Comparison of ENCODE assay signal across 22 mouse cellular contexts in genomic region chr16:14363496-14363895, GRCm38 (mm10). TPM values are rescaled to one million over a fixed set of nuclear protein-coding genes. Genes with fewer than 3 reads are reported as not detected.
DNase-seq lines count a peak whose midpoint lies in the region; ATAC-seq and TF ChIP-seq lines count a peak whose summit lies in the region.
"Had no signal": no experiment of that assay in that cellular context is flagged by ENCODE, and none has a peak within 500 bp of the region (broad histone marks: within the 10 kb centered on the region; RNA-seq: fewer than 3 reads in every experiment).

No protein-coding gene starts in this region.

- TF ChIP-seq CTCF in testis, adult 2 months (IDR thresholded peaks at IDR 0.05; ENCODE audit: control insufficient read depth, insufficient read depth, insufficient replicate concordance, low read depth, low read length), result no peak
- TF ChIP-seq CTCF in stomach, postnatal 0 days (IDR thresholded peaks at IDR 0.05; ENCODE audit: low read depth), result no peak

- peaks cover 31% of the 10 kb centered on the region for H3K4me1 ChIP-seq in liver, embryonic 11.5 days (replicated peaks; ENCODE audit: control insufficient read depth, insufficient read depth, low read length)
- peaks cover 12% of the 10 kb centered on the region for H3K4me1 ChIP-seq in testis, adult 2 months (ENCODE audit: control insufficient read depth, insufficient read depth, low read length)
- peaks cover 10% of the 10 kb centered on the region for H3K4me1 ChIP-seq in stomach, postnatal 0 days (replicated peaks; ENCODE audit: control insufficient read depth, insufficient read depth)
- H3K4me1 ChIP-seq in hindbrain, embryonic 13.5 days (replicated peaks), result peaks cover 13% of the 10 kb centered on the region

- no peak for DNase-seq in liver, embryonic 11.5 days (ENCODE audit: low spot score)
- DNase-seq in liver, result no peak
- no peak for DNase-seq in testis, postnatal 10 days (ENCODE audit: low spot score)
- DNase-seq in stomach, postnatal 0 days (ENCODE audit: low spot score), result no peak
- DNase-seq in retina, embryonic 14.5 days (ENCODE audit: low spot score), result no peak
- DNase-seq: adrenal gland, adult 2 months; adrenal gland, postnatal 25 days; cerebellum, adult 11 months; cerebellum, adult 8-10 months; cerebellum, postnatal 14 days; forebrain, postnatal 0 days; gastrocnemius, postnatal 25 days; heart, postnatal 36 days had no signal

- peak overlapping the region; percentile 12 for H3K4me2 ChIP-seq in liver, embryonic 11.5 days
- no peak overlapping the region for H3K4me2 ChIP-seq in stomach, postnatal 0 days (replicated peaks; ENCODE audit: low read depth)
- H3K4me2 ChIP-seq in hindbrain, embryonic 13.5 days, result no peak overlapping the region
- H3K4me2 ChIP-seq: embryonic facial prominence, embryonic 12.5 days; forebrain, embryonic 12.5 days; heart, embryonic 13.5 days had no signal

- no peak for TF ChIP-seq POLR2A in testis, adult 2 months (IDR thresholded peaks at IDR 0.05; ENCODE audit: control insufficient read depth, low read depth, low read length)

- H3K36me3 ChIP-seq in liver, embryonic 11.5 days (ENCODE audit: control insufficient read depth, insufficient read depth, low read length), result no peaks in the 10 kb centered on the region
- H3K36me3 ChIP-seq in testis, adult 2 months (ENCODE audit: control insufficient read depth, insufficient read depth, low read length), result no peaks in the 10 kb centered on the region
- no peaks in the 10 kb centered on the region for H3K36me3 ChIP-seq in macrophage (ENCODE audit: inconsistent target)
- H3K36me3 ChIP-seq in stomach, postnatal 0 days (ENCODE audit: control insufficient read depth, insufficient read depth, low read length), result no peaks in the 10 kb centered on the region
- no peaks in the 10 kb centered on the region for H3K36me3 ChIP-seq in hindbrain, embryonic 13.5 days
- H3K36me3 ChIP-seq: embryonic facial prominence, embryonic 12.5 days; forebrain, embryonic 12.5 days; heart, embryonic 13.5 days had no signal

- ATAC-seq in liver, embryonic 11.5 days (replicated peaks; ENCODE audit: low FRiP score), result no peak
- no peak for ATAC-seq in stomach, postnatal 0 days (ENCODE audit: low FRiP score, low TSS enrichment)
- no peak for ATAC-seq in hindbrain, embryonic 13.5 days (ENCODE audit: low FRiP score)
- ATAC-seq: activated CD4-positive, CD25-positive, alpha-beta regulatory T cell, adult 4 months; forebrain, postnatal 0 days; hindbrain, postnatal 0 days; Patski had no signal

- H3K27ac ChIP-seq in liver, embryonic 11.5 days (ENCODE audit: low read depth, low read length), result no peak overlapping the region
- H3K27ac ChIP-seq in testis, adult 2 months (ENCODE audit: control insufficient read depth, insufficient read depth, low read depth, low read length), result peak overlapping the region; percentile 10; the same call in 1 of the 2 replicates
- H3K27ac ChIP-seq in macrophage, result peak overlapping the region; percentile 77
- no peak overlapping the region for H3K27ac ChIP-seq in stomach, postnatal 0 days (replicated peaks)
- no peak overlapping the region for H3K27ac ChIP-seq in hindbrain, embryonic 13.5 days
- H3K27ac ChIP-seq: embryonic facial prominence, embryonic 12.5 days; forebrain, embryonic 12.5 days; heart, embryonic 13.5 days; hindbrain, postnatal 0 days had no signal

- H3K9ac ChIP-seq in liver, embryonic 11.5 days (ENCODE audit: low read depth, low read length), result no peak overlapping the region
- 0 out of 2 replicates have a peak overlapping the region, but pooled peaks have one; percentile 8 for H3K9ac ChIP-seq in stomach, postnatal 0 days (ENCODE audit: low read length)
- no peak overlapping the region for H3K9ac ChIP-seq in hindbrain, embryonic 13.5 days
- H3K9ac ChIP-seq: embryonic facial prominence, embryonic 12.5 days; forebrain, embryonic 12.5 days; forebrain, postnatal 0 days; heart, embryonic 13.5 days had no signal

- no peak overlapping the region for H3K4me3 ChIP-seq in liver, embryonic 11.5 days (ENCODE audit: low read depth, low read length)
- H3K4me3 ChIP-seq in testis, adult 2 months (ENCODE audit: control insufficient read depth, low read depth, low read length), result no peak overlapping the region
- no peak overlapping the region for H3K4me3 ChIP-seq in macrophage (ENCODE audit: inconsistent target)
- no peak overlapping the region for H3K4me3 ChIP-seq in stomach, postnatal 0 days (ENCODE audit: low read depth, low read length)
- no peak overlapping the region for H3K4me3 ChIP-seq in hindbrain, embryonic 13.5 days
- H3K4me3 ChIP-seq: embryonic facial prominence, embryonic 12.5 days; forebrain, embryonic 12.5 days; heart, embryonic 13.5 days had no signal

- peaks cover 69% of the 10 kb centered on the region for H3K79me2 ChIP-seq in macrophage (ENCODE audit: inconsistent target)

- no peaks in the 10 kb centered on the region for H3K9me3 ChIP-seq in liver, embryonic 11.5 days (ENCODE audit: control insufficient read depth, low read length)
- H3K9me3 ChIP-seq in stomach, postnatal 0 days (ENCODE audit: control insufficient read depth, low read length), result no peaks in the 10 kb centered on the region
- no peaks in the 10 kb centered on the region for H3K9me3 ChIP-seq in hindbrain, embryonic 13.5 days
- H3K9me3 ChIP-seq: embryonic facial prominence, embryonic 12.5 days; forebrain, embryonic 12.5 days; heart, embryonic 13.5 days had no signal

- TF ChIP-seq EP300 in stomach, postnatal 0 days (optimal IDR thresholded peaks at IDR 0.05), result no peak

- WGBS in liver, embryonic 11.5 days, result 56% methylated on average over 3 of the region's 3 CpGs
- WGBS in macrophage (ENCODE audit: missing documents), result 79% methylated on average over 3 of the region's 3 CpGs
- WGBS in stomach, postnatal 0 days, result 69% methylated on average over 3 of the region's 3 CpGs
- WGBS in hindbrain, embryonic 13.5 days, result 91% methylated on average over 3 of the region's 3 CpGs

- H3K27me3 ChIP-seq in liver, embryonic 11.5 days (replicated peaks; ENCODE audit: control insufficient read depth, insufficient read depth, low read length), result no peaks in the 10 kb centered on the region
- H3K27me3 ChIP-seq in testis, adult 2 months (ENCODE audit: control insufficient read depth, insufficient read depth, low read length), result no peaks in the 10 kb centered on the region
- no peaks in the 10 kb centered on the region for H3K27me3 ChIP-seq in stomach, postnatal 0 days (ENCODE audit: control insufficient read depth, insufficient read depth, low read length)
- H3K27me3 ChIP-seq in hindbrain, embryonic 13.5 days, result 0 out of 2 replicates have a peak, but pooled peaks cover 5% of the 10 kb centered on the region
- H3K27me3 ChIP-seq: embryonic facial prominence, embryonic 12.5 days; forebrain, embryonic 12.5 days; Patski had no signal

RNA-seq across cellular contexts. Expression of gene Abcc1, which starts 2.1 kb away (rescaled TPM):
- 9.8 and 10.0 TPM in 2 replicates for polyA plus RNA-seq in liver, embryonic 11.5 days (2014; fragmentation: Nextera tagmentation; extraction: Ambion mirVana)
- polyA plus RNA-seq in testis, adult 2 months (2012; rRNA removed), result 22.5 and 31.1 TPM in 2 replicates
- 100 to 1,000 TPM; 106 to 796 (median 207) TPM for total RNA-seq in macrophage (2018; cell fraction: chromatin; rRNA removed)
- 10 to 100 TPM; 13.3 to 51.1 (median 29.1) TPM for total RNA-seq in macrophage (2018; cell fraction: cytosol; rRNA removed)
- 100 to 1,000 TPM in 16 of 26 experiments, 10 to 100 TPM in 10; 47.2 to 324 (median 121) TPM for total RNA-seq in macrophage (2018; cell fraction: nucleus; rRNA removed)
- polyA plus RNA-seq in macrophage (2018), result 19.8 to 46.6 TPM (median 31.3 TPM) in 3 replicates
- 7.0 and 7.1 TPM in 2 replicates for polyA plus RNA-seq in stomach, postnatal 0 days (2015; fragmentation: Nextera tagmentation; extraction: Ambion mirVana)
- 8.0 and 10.9 TPM in 2 replicates for polyA plus RNA-seq in hindbrain, embryonic 13.5 days (2015; fragmentation: Nextera tagmentation; extraction: Ambion mirVana)

RNA-seq across cellular contexts. Expression of gene Fopnl, which starts 46.3 kb away (rescaled TPM):
- polyA plus RNA-seq in liver, embryonic 11.5 days (2014; fragmentation: Nextera tagmentation; extraction: Ambion mirVana), result 106 and 107 TPM in 2 replicates
- polyA plus RNA-seq in testis, adult 2 months (2012; rRNA removed), result 25.5 and 28.5 TPM in 2 replicates
- 10 to 100 TPM in 23 of 26 experiments, 1 to 10 TPM in 3; 4.6 to 43.7 (median 18.2) TPM for total RNA-seq in macrophage (2018; cell fraction: chromatin; rRNA removed)
- 10 to 100 TPM; 22.7 to 37.3 (median 32.0) TPM for total RNA-seq in macrophage (2018; cell fraction: cytosol; rRNA removed)
- 10 to 100 TPM in 23 of 26 experiments, 1 to 10 TPM in 3; 7.0 to 47.6 (median 23.3) TPM for total RNA-seq in macrophage (2018; cell fraction: nucleus; rRNA removed)
- 27.5 to 50.0 TPM (median 40.9 TPM) in 3 replicates for polyA plus RNA-seq in macrophage (2018)
- polyA plus RNA-seq in stomach, postnatal 0 days (2015; fragmentation: Nextera tagmentation; extraction: Ambion mirVana), result 105 and 114 TPM in 2 replicates
- polyA plus RNA-seq in hindbrain, embryonic 13.5 days (2015; fragmentation: Nextera tagmentation; extraction: Ambion mirVana), result 193 and 197 TPM in 2 replicates

Comparison
In these comparisons a context has a peak if more than half of its experiments do, and no peak if none do; other contexts are left out.
1. H3K27ac ChIP-seq: peak in testis, adult 2 months (single experiment) and macrophage (single experiment); none in liver, embryonic 11.5 days (single experiment), stomach, postnatal 0 days (single experiment) and hindbrain, embryonic 13.5 days (single experiment).